Mouse (Mus musculus): ENCODE data around the gene Akr1b7.

Akr1b7 gene

DNA sequence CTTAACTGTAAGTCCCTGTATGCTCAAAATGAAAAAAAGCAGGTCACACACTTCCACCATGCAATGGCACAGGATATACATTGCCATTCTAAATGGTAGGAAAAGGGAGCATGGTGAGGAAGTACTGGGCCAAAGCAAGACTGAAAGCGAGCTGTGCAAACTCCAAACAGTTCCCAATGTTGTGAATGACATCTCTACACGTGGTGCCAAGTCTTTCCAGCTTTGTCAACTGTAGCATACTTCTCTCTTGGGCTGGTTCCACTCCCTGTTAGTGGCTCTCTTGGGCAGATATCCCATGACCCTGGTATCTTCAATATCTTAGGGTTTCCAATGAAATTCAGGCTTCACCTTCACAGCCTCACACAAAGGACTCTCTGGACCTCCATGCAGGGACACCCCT, 26.9 kb downstream of the Akr1b7 start:
- no peak for DNase-seq (ENCODE audit: low read depth, low spot score)

DNA sequence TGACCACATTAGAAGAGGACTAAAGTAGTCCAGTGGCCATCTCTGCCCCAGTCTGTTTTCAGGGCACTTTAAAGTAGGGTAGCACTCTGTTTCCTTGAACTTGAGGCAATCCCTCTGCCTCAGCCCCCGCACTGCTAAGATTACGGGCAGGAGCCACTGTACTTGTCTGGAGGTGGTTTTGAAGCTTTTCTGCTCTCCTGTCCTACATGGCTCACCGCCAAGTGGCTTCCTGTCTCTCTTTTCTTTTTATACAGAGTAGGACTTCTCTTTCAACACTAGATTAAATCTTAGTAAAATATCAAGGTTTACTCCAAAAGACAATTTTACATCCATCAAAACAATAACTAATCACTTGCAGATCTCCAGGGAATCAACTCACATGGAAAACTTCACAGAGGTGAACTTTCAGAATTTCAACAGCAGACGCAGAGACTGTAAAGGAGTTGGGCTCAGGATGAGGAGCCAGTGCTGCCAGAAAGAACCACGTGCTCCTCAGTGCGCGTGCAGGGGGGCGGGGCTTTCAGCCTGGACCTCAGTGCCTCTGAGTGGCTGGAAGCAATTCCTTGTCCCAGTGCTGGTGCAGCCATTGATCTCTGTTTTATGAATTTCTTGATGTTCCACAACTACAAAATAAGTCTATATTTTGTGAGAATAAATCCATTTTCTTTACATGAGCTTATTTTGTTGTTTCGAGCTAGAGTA, 29.6 kb downstream of the Akr1b7 start:
- DNase-seq (ENCODE audit: low read depth, low spot score) = no peak

DNA sequence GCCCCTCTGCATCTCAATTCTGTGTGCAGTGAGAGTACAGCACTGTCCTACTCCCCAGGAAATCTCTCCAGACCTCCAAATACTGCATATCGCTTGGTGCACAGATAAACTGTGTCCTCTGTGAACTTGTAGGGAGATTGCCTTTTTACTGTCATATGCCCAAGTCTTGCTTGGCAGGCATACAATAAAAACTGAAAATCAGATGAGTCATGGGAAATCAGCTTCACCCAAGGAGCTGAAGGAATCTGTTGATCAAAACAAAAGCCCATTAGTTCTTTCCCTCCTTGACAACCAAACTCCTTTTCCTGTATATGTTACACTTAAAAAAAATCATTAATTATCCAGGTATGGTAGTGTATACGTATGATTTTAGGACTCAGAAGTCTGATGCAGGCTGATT, 31.7 kb downstream of the Akr1b7 start:
- no peak for DNase-seq (ENCODE audit: low read depth, low spot score)

DNA sequence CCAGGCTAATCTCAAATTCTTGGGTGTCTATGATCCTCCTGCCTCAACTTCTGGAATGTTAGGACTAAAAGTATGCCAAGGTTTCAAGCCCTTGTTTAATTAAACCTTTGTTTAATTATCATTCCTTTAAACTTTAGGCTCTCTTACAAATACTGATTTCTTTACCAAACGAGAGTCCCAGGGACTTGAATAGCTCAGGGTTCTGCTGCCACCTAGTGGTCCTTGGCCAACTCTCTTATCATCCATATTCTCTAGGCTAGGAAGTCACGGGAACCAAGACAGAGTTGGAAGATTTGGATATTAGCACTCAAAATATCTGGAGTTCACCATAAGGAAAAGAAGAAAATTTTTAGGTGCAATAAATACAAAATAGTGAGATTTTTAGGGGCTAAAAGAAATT, 35.8 kb downstream of the Akr1b7 start:
- DNase-seq (ENCODE audit: low read depth, low spot score) = peak; percentile 45

DNA sequence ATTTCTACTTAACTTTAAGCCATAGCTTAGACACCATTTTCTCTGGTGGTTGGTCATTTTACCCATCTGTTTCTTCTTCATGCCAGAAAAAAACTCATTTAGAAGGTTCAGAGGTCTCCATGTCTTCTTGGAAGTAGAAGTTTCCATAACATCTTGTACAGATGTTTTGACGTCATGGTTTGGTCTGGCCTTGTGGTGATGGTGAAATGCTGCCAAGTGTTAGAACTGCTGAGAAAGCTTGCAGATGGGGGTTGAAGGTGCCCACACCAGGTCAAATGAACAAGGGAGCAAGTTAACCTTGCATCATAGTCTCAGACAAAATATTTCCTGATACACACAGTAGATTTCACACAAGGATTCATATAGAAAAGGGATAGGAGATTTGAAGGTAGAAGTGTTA, 36.6 kb downstream of the Akr1b7 start:
- DNase-seq (ENCODE audit: low read depth, low spot score) = no peak

DNA sequence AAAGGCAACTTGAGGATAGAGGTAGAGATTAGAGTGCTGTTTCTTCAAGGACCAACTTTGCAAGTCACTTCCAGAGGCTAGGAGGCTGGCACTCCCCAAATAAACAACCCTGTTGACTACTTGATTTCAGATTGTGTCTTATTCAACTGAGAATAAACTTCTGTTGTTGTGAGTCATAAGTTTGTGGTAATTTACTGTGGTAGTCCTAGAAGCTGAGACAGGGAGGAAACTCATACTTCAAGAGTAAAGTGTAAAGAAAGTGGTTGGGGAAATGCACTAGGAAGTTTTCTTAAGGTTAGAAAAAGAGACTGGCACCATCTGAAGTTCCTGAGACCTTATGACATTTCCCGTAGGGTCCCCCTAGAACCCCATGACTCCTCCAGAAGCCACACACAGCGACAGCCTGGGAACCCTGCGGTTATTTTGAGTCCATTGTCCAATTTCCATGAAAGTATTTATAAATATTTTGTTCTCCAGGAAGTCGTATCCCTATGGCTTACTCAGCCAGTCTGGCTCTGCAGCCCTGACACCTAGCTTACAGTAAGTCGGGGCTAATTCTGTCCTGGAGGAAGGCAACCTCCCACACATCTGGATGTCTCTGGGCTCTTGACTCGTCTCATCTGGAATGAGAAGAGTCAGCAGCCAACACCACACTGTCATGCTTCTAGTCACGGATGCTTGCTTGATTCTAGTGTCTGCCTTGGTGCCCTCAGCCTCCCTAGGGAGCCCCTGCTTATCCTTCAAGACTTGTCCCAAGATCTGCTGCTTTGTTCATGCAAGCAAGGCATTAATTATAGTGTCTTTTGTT, 41.0 kb downstream of the Akr1b7 start:
- DNase-seq (ENCODE audit: low read depth, low spot score) = no peak

DNA sequence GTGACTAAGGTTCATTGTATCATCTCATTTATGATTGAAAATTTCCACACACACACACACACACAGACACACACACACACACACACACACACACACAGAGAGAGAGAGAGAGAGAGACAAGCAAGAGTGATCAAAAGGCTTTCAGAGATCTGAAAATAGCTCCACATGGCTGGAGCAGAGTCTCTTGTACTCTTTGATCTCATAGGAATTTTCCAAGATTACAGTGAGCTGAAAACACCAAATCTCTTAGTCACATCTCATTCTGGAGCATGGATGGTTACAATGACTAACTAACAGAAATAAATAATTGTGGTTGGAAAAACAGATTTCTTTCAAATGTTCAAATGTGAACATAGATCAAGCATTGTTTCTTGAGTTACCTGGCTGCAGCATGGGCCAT, 47.3 kb downstream of the Akr1b7 start:
- no peak for DNase-seq (ENCODE audit: low read depth, low spot score)

DNA sequence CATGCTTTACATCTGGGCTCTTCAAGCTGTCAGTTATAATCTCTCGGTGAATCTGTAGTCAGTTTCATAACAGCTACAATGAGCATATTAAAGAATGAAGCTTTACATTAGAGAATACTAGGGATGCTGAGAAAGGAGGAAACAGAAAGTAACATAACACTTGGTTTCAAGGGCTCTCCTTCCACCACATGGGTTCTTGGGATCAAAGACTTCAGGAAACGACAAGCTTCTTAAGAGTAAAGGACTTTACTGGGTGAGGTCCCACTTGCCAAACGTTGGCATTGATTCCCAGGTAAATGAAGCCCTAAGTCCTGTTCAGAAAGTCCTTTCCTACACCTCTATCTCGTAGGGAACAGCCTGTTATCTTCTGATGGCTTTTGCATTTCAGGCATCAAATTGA, 48.5 kb downstream of the Akr1b7 start:
- DNase-seq (ENCODE audit: low read depth, low spot score) = no peak

DNA sequence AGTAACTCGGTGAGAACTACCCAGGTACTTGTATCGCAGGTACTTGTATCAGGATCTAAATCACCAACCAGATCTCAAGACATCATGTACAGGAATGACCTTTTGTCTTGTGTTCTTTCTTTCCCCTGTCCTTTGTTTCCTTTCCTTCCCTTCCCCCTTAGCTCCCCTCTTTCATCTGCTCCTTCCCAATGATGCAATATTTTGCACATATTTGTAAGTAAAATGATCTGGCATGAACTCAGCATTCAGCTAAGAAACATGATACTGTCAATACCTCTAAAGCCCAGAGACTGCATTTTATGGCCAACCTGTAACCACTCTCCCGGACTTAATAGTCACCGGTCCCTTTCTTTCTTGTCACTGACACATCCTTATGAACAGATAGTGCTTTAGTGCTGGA, 51.4 kb downstream of the Akr1b7 start:
- no peak for DNase-seq (ENCODE audit: low read depth, low spot score)

DNA sequence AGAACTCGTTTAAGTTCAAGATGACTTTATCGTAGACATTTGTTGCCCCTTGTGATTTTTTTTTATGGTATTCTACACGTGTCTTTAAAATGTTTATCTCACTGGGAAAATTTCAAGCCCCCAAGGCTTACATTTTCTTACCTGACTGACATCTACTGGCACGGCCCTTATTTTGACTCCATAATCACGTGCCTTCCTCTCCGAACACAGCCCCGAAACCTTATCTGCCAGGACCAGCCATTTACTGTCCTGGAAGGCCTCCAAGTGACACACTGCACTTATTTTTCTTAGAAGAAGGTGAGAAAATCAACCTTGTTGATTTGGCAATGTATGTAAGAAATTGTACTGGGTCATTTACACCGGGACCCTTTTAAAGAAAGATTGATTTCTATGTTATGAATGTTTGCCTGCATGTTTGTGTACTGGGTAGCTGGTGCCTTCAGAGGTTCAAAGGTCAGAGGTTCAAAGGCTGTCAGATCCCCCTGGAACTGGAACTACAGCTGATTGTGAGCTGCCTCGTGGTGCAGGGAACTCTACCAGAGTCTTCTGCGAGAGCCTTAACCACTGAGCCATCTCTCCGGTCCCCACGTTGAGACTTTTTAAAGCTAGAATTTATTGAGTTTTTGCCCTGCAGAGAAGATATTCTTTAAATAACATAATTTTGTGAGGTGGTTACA, 59.4 kb downstream of the Akr1b7 start:
- no peak for DNase-seq (ENCODE audit: low read depth, low spot score)
